Mouse (Mus musculus): Measurements from ENCODE around the gene Prkce. TPM values are rescaled to one million over a fixed set of nuclear protein-coding genes. Genes with fewer than 3 reads are reported as not detected.

Prkce gene
- polyA plus RNA-seq, 1 experiment from 2014 or later: 5.0 TPM

DNA sequence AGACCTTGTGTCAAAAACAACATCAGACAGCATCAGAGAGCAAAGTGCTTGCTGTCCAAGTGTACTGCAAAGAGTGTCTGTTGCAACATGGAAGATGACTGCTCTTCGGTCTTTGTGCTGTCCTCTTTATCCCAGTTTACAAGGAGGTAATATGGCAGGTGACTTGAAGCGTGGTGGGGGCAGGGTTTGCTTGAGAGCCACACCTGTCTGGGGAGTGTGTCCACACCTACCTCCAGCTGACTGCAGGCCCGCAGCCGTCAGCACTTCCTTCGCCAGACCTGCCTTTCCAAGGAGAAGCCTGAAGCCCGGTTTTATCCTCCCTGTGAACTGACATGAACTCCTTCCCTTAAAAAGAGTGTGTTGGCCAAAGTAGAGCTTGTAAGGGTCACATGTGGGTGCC is 458.9 kb downstream of the Prkce start:
- Histone ChIP-seq H3K4me1 (ENCODE audit: control insufficient read depth, insufficient read depth, low read length) (no peaks in the 10 kb centered on the region), H3K4me2 (ENCODE audit: low read depth, low read length) (no peak overlapping the region)
- ATAC-seq: peak; percentile 62

DNA sequence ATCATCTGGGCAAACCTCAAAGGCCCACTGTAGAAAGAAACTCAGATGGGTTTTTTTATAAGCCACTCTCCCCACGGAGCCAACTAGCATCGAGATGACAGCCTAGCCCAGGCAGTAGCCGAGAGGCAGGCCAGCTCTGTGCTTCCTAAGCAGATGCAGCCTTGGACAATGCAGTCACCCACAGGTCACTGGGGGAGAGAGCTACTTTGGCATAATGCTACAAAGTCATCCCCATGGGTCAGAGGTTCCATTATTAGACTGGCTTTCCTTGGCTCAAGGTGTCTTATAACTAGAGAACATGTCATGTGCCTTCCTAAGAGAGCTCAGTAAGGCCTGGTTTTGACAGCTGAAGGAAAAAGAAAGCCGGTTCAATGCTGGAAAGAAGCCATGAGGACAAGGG is 465.5 kb downstream of the Prkce start:
- WGBS: 78% methylated on average over 4 of the region's 4 CpGs
- no peak overlapping the region for H3K27ac ChIP-seq (ENCODE audit: low read length)
- no peaks in the 10 kb centered on the region for H3K27me3 ChIP-seq (replicated peaks; ENCODE audit: control insufficient read depth, insufficient read depth, low read length)
- H3K4me3 ChIP-seq (ENCODE audit: low read length): no peak overlapping the region
- H3K4me2 ChIP-seq (ENCODE audit: low read depth, low read length): no peak overlapping the region
- no peaks in the 10 kb centered on the region for H3K4me1 ChIP-seq (ENCODE audit: control insufficient read depth, insufficient read depth, low read length)
- no peaks in the 10 kb centered on the region for H3K36me3 ChIP-seq (ENCODE audit: control insufficient read depth, insufficient read depth, low read length)
- no peak for ATAC-seq
- no peak overlapping the region for H3K9ac ChIP-seq (ENCODE audit: low read depth, low read length)
- no peaks in the 10 kb centered on the region for H3K9me3 ChIP-seq (ENCODE audit: control insufficient read depth, low read length)

More for the DNA sequence above, 458.9 kb downstream of the Prkce start:
- H3K9ac ChIP-seq (ENCODE audit: low read depth, low read length): no peak overlapping the region
- no peak overlapping the region for H3K4me3 ChIP-seq (ENCODE audit: low read length)
- no peaks in the 10 kb centered on the region; the same call in 1 of the 2 replicates for H3K36me3 ChIP-seq (ENCODE audit: control insufficient read depth, insufficient read depth, low read length)
- 66% methylated on average over 6 of the region's 6 CpGs for WGBS
- H3K27me3 ChIP-seq (replicated peaks; ENCODE audit: control insufficient read depth, insufficient read depth, low read length): no peaks in the 10 kb centered on the region
- H3K27ac ChIP-seq (ENCODE audit: low read length): no peak overlapping the region
- H3K9me3 ChIP-seq (ENCODE audit: control insufficient read depth, low read length): no peaks in the 10 kb centered on the region

GRCm38 (mm10) chr17:86637311-86637710 is 469.7 kb downstream of the Prkce start:
- Histone ChIP-seq H3K27me3 (replicated peaks; ENCODE audit: control insufficient read depth, insufficient read depth, low read length) (no peaks in the 10 kb centered on the region), H3K4me2 (ENCODE audit: low read depth, low read length) (no peak overlapping the region), H3K36me3 (ENCODE audit: control insufficient read depth, insufficient read depth, low read length) (no peaks in the 10 kb centered on the region), H3K4me3 (ENCODE audit: low read length) (no peak overlapping the region), H3K9ac (ENCODE audit: low read depth, low read length) (no peak overlapping the region), H3K27ac (ENCODE audit: low read length) (no peak overlapping the region), H3K9me3 (ENCODE audit: control insufficient read depth, low read length) (no peaks in the 10 kb centered on the region), H3K4me1 (ENCODE audit: control insufficient read depth, insufficient read depth, low read length) (no peaks in the 10 kb centered on the region)
- 56% methylated on average over 1 of the region's 1 CpGs for WGBS
- ATAC-seq: no peak

DNA sequence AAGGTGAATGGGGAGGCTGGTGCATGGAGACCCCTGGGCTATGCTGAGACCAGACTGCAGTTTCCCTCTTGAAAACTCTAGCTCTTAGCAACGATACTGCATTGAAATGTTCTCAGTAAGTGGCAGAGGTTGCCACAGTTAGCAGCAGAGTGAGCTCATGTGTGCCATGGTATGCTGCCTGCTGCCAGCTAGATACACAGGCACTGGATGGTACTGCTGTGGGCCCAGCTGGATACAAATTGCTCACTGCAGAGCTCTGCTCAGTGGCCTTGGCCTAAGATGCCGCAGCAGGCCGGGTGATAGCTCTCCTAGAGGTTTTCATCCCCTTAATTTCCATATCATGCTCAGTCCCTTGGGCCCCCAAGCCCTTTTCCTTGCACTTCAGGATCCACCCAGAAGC is 471.7 kb downstream of the Prkce start:
- H3K4me2 ChIP-seq (ENCODE audit: low read depth, low read length): no peak overlapping the region
- no peak for ATAC-seq
- no peak overlapping the region for H3K4me3 ChIP-seq (ENCODE audit: low read length)
- 78% methylated on average over 3 of the region's 3 CpGs for WGBS
- H3K36me3 ChIP-seq (ENCODE audit: control insufficient read depth, insufficient read depth, low read length): no peaks in the 10 kb centered on the region
- H3K4me1 ChIP-seq (ENCODE audit: control insufficient read depth, insufficient read depth, low read length): no peaks in the 10 kb centered on the region
- H3K27me3 ChIP-seq (replicated peaks; ENCODE audit: control insufficient read depth, insufficient read depth, low read length): no peaks in the 10 kb centered on the region
- no peak overlapping the region for H3K9ac ChIP-seq (ENCODE audit: low read depth, low read length)
- no peak overlapping the region for H3K27ac ChIP-seq (ENCODE audit: low read length)
- no peaks in the 10 kb centered on the region for H3K9me3 ChIP-seq (ENCODE audit: control insufficient read depth, low read length)

GRCm38 (mm10) chr17:86647226-86647625 is 479.6 kb downstream of the Prkce start:
- Histone ChIP-seq H3K27me3 (replicated peaks; ENCODE audit: control insufficient read depth, insufficient read depth, low read length) (no peaks in the 10 kb centered on the region), H3K9ac (ENCODE audit: low read depth, low read length) (no peak overlapping the region), H3K27ac (ENCODE audit: low read length) (no peak overlapping the region), H3K4me1 (ENCODE audit: control insufficient read depth, insufficient read depth, low read length) (no peaks in the 10 kb centered on the region), H3K9me3 (ENCODE audit: control insufficient read depth, low read length) (no peaks in the 10 kb centered on the region), H3K36me3 (ENCODE audit: control insufficient read depth, insufficient read depth, low read length) (no peaks in the 10 kb centered on the region), H3K4me3 (ENCODE audit: low read length) (no peak overlapping the region), H3K4me2 (ENCODE audit: low read depth, low read length) (no peak overlapping the region)
- 96% methylated on average over 3 of the region's 3 CpGs for WGBS
- no peak for ATAC-seq

- no peaks in the 10 kb centered on the region for H3K4me1 ChIP-seq (ENCODE audit: control insufficient read depth, insufficient read depth, low read length)
- H3K4me2 ChIP-seq (ENCODE audit: low read depth, low read length): no peak overlapping the region
- no peak overlapping the region for H3K27ac ChIP-seq (ENCODE audit: low read length)
- no peaks in the 10 kb centered on the region for H3K36me3 ChIP-seq (ENCODE audit: control insufficient read depth, insufficient read depth, low read length)
- WGBS: 89% methylated on average over 12 of the region's 12 CpGs
- H3K4me3 ChIP-seq (ENCODE audit: low read length): no peak overlapping the region
- H3K9ac ChIP-seq (ENCODE audit: low read depth, low read length): no peak overlapping the region
- H3K27me3 ChIP-seq (replicated peaks; ENCODE audit: control insufficient read depth, insufficient read depth, low read length): no peaks in the 10 kb centered on the region
- no peaks in the 10 kb centered on the region for H3K9me3 ChIP-seq (ENCODE audit: control insufficient read depth, low read length)
- no peak for ATAC-seq
Measured at GRCm38 (mm10) chr17:86648856-86649435, 481.4 kb downstream of the Prkce start.

DNA sequence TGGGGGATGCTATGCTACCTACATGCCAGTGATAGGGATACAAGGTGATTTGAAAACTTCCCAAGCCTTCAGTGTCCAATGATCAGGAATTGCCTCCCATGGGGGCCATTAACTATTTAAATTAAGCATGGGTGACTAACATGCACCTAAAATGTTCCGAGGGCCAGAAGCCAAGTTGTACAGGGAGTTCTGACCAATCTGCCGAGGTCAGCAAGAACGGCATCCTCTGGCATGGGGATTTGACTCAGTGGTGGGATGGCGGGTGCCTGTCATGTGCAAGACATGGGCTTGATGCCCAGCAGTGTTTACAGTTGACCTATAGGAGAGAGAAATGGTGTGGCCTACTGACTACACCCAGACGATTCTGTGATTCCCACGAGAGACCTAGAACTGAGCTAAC is 482.7 kb downstream of the Prkce start:
- Histone ChIP-seq H3K9me3 (ENCODE audit: control insufficient read depth, low read length) (no peaks in the 10 kb centered on the region), H3K4me2 (ENCODE audit: low read depth, low read length) (no peak overlapping the region), H3K27me3 (replicated peaks; ENCODE audit: control insufficient read depth, insufficient read depth, low read length) (no peaks in the 10 kb centered on the region), H3K27ac (ENCODE audit: low read length) (no peak overlapping the region), H3K9ac (ENCODE audit: low read depth, low read length) (no peak overlapping the region), H3K4me1 (ENCODE audit: control insufficient read depth, insufficient read depth, low read length) (no peaks in the 10 kb centered on the region), H3K4me3 (ENCODE audit: low read length) (no peak overlapping the region), H3K36me3 (ENCODE audit: control insufficient read depth, insufficient read depth, low read length) (no peaks in the 10 kb centered on the region)
- ATAC-seq: no peak
- 94% methylated on average over 6 of the region's 6 CpGs for WGBS

- H3K27me3 ChIP-seq (replicated peaks; ENCODE audit: control insufficient read depth, insufficient read depth, low read length): no peaks in the 10 kb centered on the region
- no peak overlapping the region for H3K4me2 ChIP-seq (ENCODE audit: low read depth, low read length)
- H3K9ac ChIP-seq (ENCODE audit: low read depth, low read length): no peak overlapping the region
- no peaks in the 10 kb centered on the region for H3K9me3 ChIP-seq (ENCODE audit: control insufficient read depth, low read length)
- H3K4me3 ChIP-seq (ENCODE audit: low read length): no peak overlapping the region
- no peaks in the 10 kb centered on the region for H3K36me3 ChIP-seq (ENCODE audit: control insufficient read depth, insufficient read depth, low read length)
- ATAC-seq: no peak
- 80% methylated on average over 4 of the region's 4 CpGs for WGBS
- H3K27ac ChIP-seq (ENCODE audit: low read length): no peak overlapping the region
- H3K4me1 ChIP-seq (ENCODE audit: control insufficient read depth, insufficient read depth, low read length): no peaks in the 10 kb centered on the region
Measured at GRCm38 (mm10) chr17:86651091-86651490, 483.5 kb downstream of the Prkce start.

DNA sequence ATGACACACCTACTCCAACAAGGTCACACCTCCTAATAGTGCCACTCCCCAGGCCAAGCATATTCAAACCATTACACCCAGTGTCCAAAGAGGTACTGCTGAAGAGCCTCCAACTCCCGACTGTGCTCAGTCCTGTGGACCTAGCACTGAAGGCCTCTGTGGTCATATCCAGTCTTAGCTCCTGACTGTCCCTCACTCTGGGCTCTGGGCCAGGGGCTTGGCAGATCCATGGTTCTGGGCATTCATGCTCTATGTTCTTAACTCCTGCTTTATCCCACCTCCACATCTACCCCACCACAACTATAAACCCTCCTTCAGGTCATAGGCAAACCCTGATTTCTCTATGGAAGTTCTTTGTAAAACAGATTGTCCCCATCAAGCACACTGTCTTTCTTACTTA is 485.2 kb downstream of the Prkce start:
- Histone ChIP-seq H3K27me3 (replicated peaks; ENCODE audit: control insufficient read depth, insufficient read depth, low read length) (no peaks in the 10 kb centered on the region), H3K9me3 (ENCODE audit: control insufficient read depth, low read length) (no peaks in the 10 kb centered on the region), H3K36me3 (ENCODE audit: control insufficient read depth, insufficient read depth, low read length) (no peaks in the 10 kb centered on the region), H3K4me3 (ENCODE audit: low read length) (no peak overlapping the region), H3K4me1 (ENCODE audit: control insufficient read depth, insufficient read depth, low read length) (no peaks in the 10 kb centered on the region), H3K4me2 (ENCODE audit: low read depth, low read length) (no peak overlapping the region), H3K9ac (ENCODE audit: low read depth, low read length) (no peak overlapping the region), H3K27ac (ENCODE audit: low read length) (no peak overlapping the region)
- ATAC-seq: no peak
- 83% methylated on average over 1 of the region's 1 CpGs for WGBS

DNA sequence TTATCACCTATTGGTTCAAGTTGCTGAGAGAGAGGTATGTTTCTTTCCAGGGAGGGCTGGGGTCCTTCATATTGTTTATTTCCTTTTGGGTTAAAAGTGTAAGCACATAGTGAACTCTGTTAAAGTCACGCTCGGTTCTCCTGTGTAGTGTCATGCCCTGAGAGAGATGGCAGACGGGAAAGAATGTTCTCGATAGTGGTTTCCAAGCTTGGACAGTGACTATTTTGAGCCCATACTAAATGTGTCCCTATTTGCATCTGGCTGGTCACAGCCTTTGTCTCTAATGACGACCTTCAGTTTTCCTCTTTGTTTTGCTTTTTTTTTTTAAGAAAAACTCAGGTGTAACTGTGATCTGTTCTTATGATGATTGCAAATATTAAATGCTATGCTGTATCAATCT is 488.8 kb downstream of the Prkce start:
- 77% methylated on average over 5 of the region's 5 CpGs for WGBS
- H3K27me3 ChIP-seq (replicated peaks; ENCODE audit: control insufficient read depth, insufficient read depth, low read length): no peaks in the 10 kb centered on the region

More for the DNA sequence above, 488.8 kb downstream of the Prkce start:
- Histone ChIP-seq H3K4me2 (ENCODE audit: low read depth, low read length) (no peak overlapping the region), H3K27ac (ENCODE audit: low read length) (no peak overlapping the region), H3K4me1 (ENCODE audit: control insufficient read depth, insufficient read depth, low read length) (no peaks in the 10 kb centered on the region), H3K9ac (ENCODE audit: low read depth, low read length) (no peak overlapping the region), H3K36me3 (ENCODE audit: control insufficient read depth, insufficient read depth, low read length) (no peaks in the 10 kb centered on the region), H3K4me3 (ENCODE audit: low read length) (no peak overlapping the region), H3K9me3 (ENCODE audit: control insufficient read depth, low read length) (no peaks in the 10 kb centered on the region)
- ATAC-seq: no peak
